Mouse (Mus musculus) CD4-positive, CD25-positive, alpha-beta regulatory T cell, adult 4 months (primary cell): Measurements from ENCODE around the gene Rragd. TPM values are rescaled to one million over a fixed set of nuclear protein-coding genes. Genes with fewer than 3 reads are reported as not detected.
A peak's percentile ranks its signal among the peaks of the same experiment; 100 is the strongest.
"Not testable (repeated sequence)": the region's sequence is repeated elsewhere in the genome, so short reads cannot be mapped to it uniquely, and the experiment has no call there.

Experiments
- ATAC-seq: one replicate; pipeline ENCODE4 v1.8.0; 2017
- polyA plus RNA-seq, 2 experiments: library from polyadenylated mRNA; unstranded; fragments of 100-300 nt; shearing (Covaris generic); gene quantifications; one replicate each; pipeline ENCODE4 v1.2.1; 2017

Rragd gene
- polyA plus RNA-seq = 1 to 10 TPM; 4.7 to 6.2 TPM

- peak; percentile 55 for ATAC-seq
Measured at GRCm38 (mm10) chr4:32982716-32983175, at the start of gene Rragd. Gene Rragd, plus strand, starts transcription at chr4:32983037.

GRCm38 (mm10) chr4:32936762-32937341 lies 46.0 kb upstream of the Rragd start:
- ATAC-seq = no peak

GRCm38 (mm10) chr4:32939521-32939920 lies 43.3 kb upstream of the Rragd start:
- ATAC-seq = no peak

GRCm38 (mm10) chr4:32939964-32940363 lies 42.9 kb upstream of the Rragd start:
- ATAC-seq = no peak

GRCm38 (mm10) chr4:32940984-32941383 lies 41.9 kb upstream of the Rragd start:
- no peak for ATAC-seq

- ATAC-seq = no peak
Measured at GRCm38 (mm10) chr4:32947631-32948030, 35.2 kb upstream of the Rragd start.

GRCm38 (mm10) chr4:32948696-32949095 lies 34.1 kb upstream of the Rragd start:
- ATAC-seq = no peak

- ATAC-seq = peak; percentile 88
Measured at GRCm38 (mm10) chr4:32950356-32951034, 32.3 kb upstream of the Rragd start, which contains the start of gene Ankrd6. Gene Ankrd6, minus strand, starts transcription at chr4:32950841.

GRCm38 (mm10) chr4:32951035-32951940 lies 31.5 kb upstream of the Rragd start:
- peak; percentile 16 for ATAC-seq

- no peak for ATAC-seq
Measured at GRCm38 (mm10) chr4:32952681-32953080, 30.2 kb upstream of the Rragd start.

GRCm38 (mm10) chr4:32956423-32956822 lies 26.4 kb upstream of the Rragd start:
- no peak for ATAC-seq

- ATAC-seq = peak; percentile 81
Measured at GRCm38 (mm10) chr4:32961394-32961793, 21.4 kb upstream of the Rragd start.

GRCm38 (mm10) chr4:32964619-32965018 lies 18.2 kb upstream of the Rragd start:
- ATAC-seq = not testable (repeated sequence)

- ATAC-seq = no peak
Measured at GRCm38 (mm10) chr4:32977331-32977730, 5.5 kb upstream of the Rragd start.

GRCm38 (mm10) chr4:32980061-32980460 lies 2.8 kb upstream of the Rragd start:
- ATAC-seq = no peak

- ATAC-seq = no peak
Measured at GRCm38 (mm10) chr4:32981617-32982016, 1.2 kb upstream of the Rragd start.

GRCm38 (mm10) chr4:32982041-32982715 lies 659 bp upstream of the Rragd start:
- no peak for ATAC-seq

- peak; percentile 60 for ATAC-seq
Measured at GRCm38 (mm10) chr4:32983176-32984155, 629 bp downstream of the Rragd start.

- ATAC-seq = no peak
Measured at GRCm38 (mm10) chr4:32984242-32984641, 1.4 kb downstream of the Rragd start.

GRCm38 (mm10) chr4:32984801-32985675 lies 2.2 kb downstream of the Rragd start:
- no peak for ATAC-seq
